Mouse (Mus musculus): ENCODE measurements around the gene Pnmal2. TPM values are rescaled to one million over a fixed set of nuclear protein-coding genes. Genes with fewer than 3 reads are reported as not detected.
A peak's percentile ranks its signal among the peaks of the same experiment; 100 is the strongest.

Pnmal2 gene
- total RNA-seq, 2 experiments from 2014 or later, result 3.6 to 4.0 TPM

DNA sequence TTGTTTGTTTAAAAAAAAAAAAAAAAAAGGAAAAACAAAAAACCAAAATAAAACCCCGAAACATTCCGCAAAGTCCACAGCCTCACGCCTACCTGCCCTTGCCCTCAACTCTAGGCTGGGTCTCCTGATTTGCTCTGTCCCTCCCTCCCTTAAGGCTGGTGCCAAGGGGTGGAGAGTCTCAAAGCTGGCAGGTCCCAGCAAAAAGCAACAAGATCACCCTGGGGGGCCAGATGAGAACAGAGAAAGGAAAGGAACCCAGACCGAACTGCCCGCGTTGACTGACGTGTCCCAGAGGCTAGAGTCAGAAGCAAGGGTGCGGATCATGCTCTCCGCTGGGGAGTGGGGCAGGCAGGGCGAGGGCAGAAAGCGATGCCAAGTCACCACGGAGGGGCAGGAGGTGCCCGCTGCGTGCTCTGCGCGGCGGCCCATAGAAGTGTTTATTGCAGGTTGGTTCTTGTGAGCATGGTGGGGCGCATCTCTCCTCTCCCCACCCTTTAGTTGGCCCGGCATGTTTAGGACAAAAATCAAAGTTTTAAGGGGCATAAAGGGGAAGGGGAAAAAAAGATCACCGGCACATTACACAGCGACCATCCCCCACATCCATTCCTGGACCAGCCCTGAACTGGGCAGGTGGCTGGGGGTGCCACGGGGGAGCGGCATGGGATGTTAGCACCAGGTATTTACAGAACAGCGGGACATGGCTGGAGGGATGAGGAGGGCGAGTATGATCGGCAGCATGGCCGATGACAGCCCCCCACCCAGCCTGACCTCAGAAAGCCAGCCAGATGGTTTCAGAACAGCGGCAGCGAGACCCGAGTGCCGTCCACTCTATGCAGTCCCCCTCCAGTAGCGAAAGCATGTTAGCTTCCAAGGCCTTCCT, 28.8 kb upstream of the Pnmal2 start:
- no peak for DNase-seq
- intact Hi-C loops (cut with DNase I), result loop anchor here (10.0 kb wide), 1 partner anchor 291 kb away; no protein-coding TSS in a partner anchor

DNA sequence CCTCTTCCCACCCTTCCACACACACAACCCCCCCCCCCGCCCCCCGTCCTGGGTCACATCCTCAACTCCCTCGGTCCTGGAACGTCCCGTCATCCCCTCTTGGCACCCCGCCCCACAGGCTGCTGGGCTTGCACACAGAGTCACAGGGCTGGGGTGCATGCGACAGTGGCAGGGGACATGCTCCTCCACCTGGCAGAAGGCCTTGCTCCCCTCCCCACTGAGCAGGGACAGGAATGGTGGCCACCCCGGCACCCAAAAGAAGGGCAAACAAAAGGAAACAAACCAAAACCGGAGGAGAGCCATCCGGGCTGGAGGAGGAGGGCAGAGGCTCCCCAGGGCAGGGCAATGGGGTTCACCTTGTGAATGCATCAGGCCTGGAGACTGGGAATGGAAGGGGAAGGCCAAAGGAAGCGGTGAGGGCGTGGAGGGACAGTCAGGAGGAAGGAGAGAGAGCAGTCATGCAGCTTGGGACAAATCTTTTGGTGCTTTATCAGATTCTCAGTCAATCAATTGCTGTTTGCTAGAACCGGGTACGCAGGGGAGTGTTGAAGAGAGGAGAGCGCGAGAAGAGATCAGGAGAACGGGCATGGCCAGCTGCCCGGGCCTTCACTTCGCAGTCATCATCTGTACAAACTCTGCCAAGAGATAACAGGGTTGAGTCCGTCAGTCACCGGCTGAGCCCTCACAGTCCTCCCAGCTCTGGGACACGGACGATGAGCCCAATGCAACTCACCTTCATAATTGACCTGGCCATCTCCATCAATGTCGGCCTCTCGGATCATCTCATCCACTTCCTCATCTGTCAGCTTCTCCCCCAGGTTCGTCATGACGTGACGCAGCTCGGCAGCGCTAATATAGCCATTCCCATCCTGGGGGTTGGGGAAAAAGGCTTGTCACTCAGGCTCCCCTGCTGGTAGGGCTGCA, 27.9 kb upstream of the Pnmal2 start:
- no peak for DNase-seq
- intact Hi-C loops (cut with DNase I), result loop anchor here (10.0 kb wide), 1 partner anchor 292 kb away; no protein-coding TSS in a partner anchor

DNA sequence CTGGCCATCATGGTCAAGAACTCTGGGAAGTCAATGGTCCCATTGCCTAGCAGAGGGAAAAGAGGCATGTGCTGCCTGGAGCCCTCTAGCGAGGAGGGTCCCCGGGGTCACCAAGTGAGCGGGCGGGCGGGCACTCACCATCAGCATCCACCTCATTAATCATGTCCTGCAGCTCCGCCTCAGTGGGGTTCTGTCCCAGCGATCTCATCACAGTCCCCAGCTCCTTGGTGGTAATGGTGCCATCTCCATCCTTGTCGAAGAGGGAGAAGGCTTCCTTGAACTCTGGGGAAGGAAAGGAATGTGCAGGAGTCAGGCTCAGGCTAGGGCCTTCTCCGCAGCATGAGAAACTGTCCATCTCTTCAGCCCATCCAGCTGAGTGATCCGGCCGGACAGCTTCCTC, 27.0 kb upstream of the Pnmal2 start:
- no peak for DNase-seq
- intact Hi-C loops (cut with DNase I), result loop anchor here (10.0 kb wide), 1 partner anchor 293 kb away; no protein-coding TSS in a partner anchor

DNA sequence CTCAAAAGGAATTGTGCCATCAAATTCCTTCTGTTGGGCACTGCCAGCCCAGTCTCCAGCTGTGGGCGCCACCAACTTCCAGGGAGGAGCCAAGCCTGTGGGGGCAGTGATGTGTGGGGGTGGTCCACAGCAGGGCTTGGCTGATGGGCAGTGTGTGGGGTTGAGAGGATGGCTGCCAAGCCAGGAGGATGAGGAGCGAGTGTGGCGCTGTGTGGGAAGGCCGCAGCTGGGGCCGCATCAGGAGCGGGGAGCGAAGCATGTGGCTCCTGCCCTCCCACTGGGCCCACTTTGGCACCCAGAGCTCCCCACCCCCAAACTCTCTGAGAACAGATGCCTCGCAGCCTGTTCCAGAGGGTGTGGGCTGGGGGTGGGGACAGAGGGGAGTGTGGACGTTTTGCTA, 26.5 kb upstream of the Pnmal2 start:
- intact Hi-C loops (cut with DNase I), result loop anchor here (10.0 kb wide), 1 partner anchor 293 kb away; no protein-coding TSS in a partner anchor
- DNase-seq, result no peak

DNA sequence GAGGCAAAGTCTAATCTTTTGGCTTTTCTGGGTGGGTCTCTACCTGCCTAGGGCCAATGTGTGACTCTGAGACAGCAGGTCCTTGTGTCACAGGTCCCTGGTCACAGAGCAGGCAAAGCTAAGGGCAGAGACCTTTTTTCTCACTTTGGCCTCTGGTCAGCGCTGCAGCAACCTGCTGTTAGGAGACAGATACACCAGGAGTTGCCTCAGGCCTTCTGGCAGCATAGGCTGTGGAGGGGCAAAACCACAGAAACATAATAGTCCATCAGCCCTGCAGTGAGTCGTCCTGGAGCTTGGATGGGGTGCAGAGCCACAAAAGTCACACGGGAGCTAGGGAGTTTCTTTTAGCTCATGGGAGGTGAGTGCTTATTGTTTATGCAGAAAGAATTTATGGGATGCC, 25.8 kb upstream of the Pnmal2 start:
- intact Hi-C loops (cut with DNase I), result loop anchor here (10.0 kb wide), 1 partner anchor 294 kb away; no protein-coding TSS in a partner anchor
- DNase-seq, result no peak

DNA sequence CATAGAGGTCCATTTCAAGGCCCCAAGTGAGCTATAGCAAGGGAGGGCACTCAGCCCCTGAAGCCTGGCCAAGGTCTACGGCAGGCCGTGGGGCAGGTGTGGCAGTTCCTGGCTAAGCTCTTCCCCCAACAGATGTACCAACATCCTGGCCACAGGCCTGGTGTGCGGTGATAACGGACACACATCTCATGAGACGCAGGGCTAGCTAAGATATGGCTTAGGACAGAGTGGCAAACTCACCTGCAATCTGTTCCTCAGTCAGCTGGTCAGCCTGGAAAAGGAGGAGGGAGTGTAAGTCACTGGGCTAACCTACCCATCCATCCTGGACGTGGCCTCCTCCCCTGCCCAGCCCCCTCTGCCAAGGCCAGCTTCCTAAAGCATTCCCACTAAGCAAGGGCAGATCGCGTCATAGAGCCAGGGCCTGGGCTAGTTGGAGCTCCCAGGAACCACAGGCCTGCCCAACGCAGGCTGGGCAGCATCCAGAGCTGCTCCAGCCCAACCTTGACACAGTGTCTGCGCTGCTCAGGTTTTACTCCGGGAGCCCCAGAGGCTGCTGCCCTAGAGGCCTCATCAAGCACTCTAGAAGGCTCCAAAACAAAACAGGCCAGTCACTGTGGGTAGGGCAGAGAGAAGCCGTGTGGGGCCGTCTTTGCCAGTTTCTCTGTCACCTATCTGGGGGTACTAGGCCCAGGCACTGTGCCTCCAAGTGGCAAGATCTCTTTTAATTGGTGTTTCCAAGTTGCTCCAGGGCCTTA, 24.9 kb upstream of the Pnmal2 start:
- DNase-seq, result no peak
- intact Hi-C loops (cut with DNase I), result loop anchor here (5.0 to 10.0 kb wide), 2 partner anchors 102 to 295 kb away; partner anchors contain the start of genes Fkrp and Strn4

DNA sequence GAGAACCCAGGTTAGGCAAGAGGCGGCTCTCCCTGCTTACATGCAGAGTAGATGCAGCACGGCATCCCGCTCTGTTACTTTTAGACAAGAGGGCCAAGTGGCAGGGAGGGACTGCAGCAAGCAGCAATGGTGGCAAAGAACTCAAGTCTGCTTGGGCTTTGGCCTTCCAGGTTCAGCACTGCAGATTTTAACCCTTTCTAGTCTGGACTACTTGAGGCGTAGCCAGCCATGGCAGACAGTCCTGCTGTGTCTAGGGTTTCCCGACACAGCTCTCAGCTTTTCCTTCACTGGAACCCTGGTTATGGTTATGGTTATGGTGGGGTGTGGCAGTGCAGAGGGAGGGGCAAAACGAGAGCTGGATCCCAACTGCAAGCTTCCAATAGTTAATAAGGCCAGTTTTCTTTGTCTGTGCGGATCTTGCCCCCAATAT, 24.3 kb upstream of the Pnmal2 start:
- intact Hi-C loops (cut with DNase I), result loop anchor here (5.0 kb wide), 1 partner anchor 103 kb away; the partner anchor contains the start of genes Fkrp and Strn4
- no peak for DNase-seq

DNA sequence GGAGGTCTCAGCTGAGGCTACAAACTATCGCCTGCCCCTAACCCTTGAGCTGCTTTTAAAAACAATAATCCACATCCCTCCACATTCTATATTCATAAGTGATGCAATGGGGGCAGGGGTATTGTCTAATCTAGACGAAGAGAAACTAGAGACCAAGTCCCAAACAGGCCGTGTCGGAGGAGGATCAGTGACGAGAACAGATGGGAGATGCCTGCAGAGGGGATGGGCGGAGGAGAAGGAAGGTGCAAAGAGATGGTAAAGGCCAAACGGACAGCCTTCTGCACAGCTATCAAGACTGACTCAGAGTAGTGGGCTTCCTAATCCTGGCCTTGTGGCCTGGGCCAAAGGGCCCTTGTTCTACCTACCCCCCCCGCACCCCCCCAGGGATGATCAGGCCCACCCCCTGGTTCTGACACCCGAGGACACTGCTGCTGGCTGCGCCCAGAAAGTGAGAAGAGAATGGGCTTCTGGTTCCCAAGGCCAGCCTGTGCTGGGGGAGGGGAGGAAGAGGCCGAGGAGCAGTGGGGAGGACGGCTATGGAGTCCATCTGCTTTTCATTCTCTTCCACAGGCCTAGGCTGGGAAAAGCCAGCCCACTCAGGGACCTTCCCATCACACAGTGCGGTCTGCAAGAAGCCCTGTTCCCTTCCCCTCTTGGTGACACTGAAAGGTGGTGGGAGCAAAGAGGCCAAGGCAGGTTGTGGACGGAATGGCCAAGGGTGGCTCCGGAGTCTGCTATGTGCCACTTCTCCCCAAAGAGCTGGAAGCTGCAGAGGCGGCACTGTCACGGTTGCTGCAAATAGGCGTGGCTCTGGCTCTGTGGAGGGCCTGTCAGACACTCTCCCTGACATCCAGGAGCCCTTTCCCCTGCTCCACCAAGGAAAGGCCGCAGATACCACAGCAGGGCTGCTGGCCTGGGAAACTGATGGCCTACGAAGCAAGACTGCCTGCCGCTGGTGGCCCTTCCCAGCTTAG, 23.4 kb upstream of the Pnmal2 start:
- intact Hi-C loops (cut with DNase I), result loop anchor here (5.0 kb wide), 1 partner anchor 104 kb away; the partner anchor contains the start of genes Fkrp and Strn4
- DNase-seq, result no peak

DNA sequence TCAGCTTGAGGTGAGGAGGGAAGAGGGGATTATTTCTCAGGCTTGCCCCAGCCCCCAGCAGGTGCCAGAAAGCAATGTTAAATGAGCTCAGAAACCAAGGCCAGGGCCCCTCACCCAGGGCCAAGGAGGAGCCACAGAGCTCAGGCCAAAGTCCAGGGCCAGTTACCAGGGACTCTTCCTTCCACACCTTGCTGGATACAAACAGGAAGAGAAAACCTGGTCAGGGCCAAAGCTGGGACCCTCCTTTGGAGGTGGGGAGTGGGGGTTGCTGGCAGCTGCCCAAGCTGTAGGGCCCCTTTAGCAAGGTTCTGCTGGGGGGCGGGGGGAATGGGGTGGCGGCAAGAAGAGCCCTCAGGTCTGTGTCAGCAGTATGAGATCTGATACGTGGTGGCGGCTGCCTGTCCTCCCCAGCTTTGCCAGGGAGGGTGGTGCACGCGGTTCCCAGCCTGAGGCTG, 22.6 kb upstream of the Pnmal2 start:
- intact Hi-C loops (cut with DNase I), result loop anchor here (5.0 kb wide), 1 partner anchor 105 kb away; the partner anchor contains the start of genes Fkrp and Strn4
- no peak for DNase-seq

DNA sequence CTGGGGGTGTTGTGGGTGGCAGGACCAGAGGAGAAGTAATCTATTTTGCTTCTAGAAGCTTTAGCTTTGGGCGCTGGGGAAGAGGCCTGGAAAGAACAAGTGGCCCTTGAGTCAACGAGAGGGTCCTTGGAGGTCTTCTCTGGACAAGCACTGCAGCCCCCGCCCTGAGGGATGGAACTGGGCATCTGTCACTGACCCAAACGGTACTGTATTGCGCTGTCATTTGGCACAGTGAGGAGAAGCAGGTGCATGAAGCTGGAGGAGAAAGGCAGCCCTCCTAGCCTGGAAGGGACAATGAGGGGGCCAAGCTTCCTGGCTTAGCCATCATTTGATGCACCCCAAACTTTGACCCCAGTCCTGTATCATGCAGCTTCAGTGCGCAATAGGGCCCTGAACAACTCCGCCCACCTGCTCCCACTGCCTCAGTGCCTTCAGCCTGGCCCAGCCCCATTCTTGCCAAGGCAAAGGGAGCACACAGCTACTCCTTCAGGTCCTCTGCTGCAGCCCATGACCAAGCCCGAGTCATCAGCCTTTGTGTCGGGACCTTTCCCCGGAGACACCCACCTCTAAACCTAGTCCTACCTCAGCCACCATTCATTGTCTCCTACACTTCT, 22.0 kb upstream of the Pnmal2 start:
- no peak for DNase-seq
- intact Hi-C loops (cut with DNase I), result loop anchor here (5.0 kb wide), 1 partner anchor 105 kb away; the partner anchor contains the start of genes Fkrp and Strn4

DNA sequence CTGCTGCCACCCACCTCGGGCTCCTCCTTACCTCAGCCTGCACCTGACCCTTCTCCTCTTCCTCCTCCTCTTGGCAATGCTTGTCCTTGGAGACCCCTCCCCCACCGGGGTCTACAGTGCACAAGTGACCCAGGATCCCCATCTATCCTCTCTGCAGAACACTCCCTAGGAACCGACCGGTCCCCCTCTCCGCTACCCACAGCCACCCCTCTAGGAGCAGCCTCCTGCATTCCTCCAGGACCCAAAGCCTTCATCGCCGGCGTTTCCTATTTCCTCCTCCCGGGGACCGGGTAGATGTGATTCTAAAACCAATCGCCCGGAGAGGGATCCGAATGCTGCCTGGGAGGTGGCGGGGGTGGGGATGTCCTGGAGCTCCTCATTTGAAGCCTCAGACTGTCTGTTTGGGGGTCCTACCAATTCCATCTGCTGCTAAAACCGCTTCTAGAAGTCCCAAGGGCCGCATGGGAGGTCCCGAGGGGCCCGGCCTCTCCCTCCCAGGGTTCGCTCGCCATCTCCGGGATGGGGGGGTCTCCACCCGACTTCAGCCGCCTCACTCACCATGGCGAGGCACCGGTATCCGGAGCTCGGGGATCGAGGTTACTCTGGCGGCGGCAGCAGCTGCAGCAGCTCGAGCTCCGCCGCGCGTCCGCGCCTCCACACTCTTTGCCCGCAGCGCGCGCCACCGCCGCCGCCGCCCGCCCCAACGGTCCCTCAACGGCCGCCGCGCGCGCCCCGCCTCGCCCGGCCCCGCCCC, 21.0 kb upstream of the Pnmal2 start:
- no peak for DNase-seq
- intact Hi-C loops (cut with DNase I), result loop anchor here (5.0 kb wide), 1 partner anchor 106 kb away; the partner anchor contains the start of genes Fkrp and Strn4

DNA sequence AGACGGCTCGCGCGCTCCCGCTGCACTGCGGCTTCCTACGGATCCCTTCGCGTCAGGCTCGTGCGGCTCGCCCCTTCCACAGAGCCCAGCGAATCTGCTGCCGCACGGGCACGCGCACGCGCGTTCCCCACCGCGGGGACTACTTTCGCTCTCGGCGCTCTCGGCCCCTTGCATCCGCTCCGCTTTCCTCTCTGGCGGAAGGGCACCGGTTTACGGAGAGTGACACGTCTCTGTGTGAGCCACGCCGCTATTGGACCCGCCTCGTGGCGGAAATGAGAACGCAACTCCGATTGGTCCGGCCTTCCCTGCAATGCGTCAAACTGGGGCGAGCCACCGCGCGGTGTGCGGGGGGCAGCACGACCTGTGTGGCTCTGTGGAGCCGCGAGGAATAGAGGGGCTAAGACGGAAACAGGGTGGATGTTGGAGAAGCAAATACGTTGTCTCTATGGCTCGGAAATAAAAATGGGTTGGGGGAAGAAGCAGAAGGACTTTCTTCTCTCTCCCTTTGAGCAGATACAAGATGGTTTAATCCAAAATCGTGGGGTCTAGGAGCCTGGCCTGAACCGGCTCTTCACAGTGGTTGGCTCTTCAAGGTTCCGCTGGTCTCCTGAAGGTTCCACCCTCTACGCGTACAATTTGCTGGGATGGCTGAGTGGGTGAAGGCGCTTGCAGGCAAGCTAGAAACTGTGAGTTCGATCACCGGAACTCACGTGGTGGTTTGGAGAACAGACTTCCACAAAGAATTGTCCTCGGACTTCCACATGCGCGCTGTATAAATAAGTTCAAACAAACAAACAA, 20.2 kb upstream of the Pnmal2 start, which contains the start of gene Calm3:
Gene Calm3 (minus strand): TSS at position 78 of the 798 bp plus-strand sequence.
- intact Hi-C loops (cut with DNase I), result loop anchor here (5.0 kb wide), 1 partner anchor 107 kb away; the partner anchor contains the start of genes Fkrp and Strn4
- peak; percentile 99 to 100 for DNase-seq

DNA sequence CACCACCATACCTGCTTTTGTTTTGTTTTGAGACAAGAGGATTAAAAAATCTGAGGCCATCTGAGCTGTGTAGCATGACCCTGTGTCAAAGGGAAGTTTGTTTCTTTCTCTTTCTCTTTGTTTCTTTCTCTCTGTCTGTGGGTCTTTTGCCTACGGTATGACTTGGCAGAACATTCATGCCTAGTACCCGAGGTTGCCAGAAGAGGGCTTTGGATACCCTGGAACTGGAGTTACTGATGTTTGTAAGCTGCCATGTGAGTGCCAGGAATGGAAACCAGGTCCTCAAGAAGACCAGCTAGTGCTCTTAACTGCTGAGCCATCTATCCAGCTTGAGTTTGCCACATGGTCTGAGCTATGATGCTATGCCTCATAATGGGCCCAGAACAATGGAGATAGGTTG, 16.1 kb upstream of the Pnmal2 start:
- DNase-seq, result no peak
- intact Hi-C loops (cut with DNase I), result no loop called here

DNA sequence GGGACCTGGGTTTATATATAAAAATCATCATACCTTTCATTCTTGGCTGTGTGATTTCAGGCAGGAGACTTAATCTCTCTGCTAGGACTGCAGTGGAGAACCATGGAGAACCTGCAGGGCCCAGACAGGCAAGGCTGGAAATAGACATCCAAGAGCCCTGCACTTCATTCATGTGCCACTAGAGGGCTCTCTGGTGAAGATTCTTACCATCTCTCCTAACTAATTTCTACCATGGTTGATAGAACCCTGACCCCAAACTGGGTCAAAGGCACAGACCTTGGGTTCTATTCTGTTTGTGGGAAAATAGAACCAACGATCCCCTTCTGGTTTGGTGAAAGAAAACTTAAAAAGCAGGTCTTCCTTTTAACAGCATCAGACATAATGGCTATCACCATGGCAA, 13.6 kb upstream of the Pnmal2 start:
- intact Hi-C loops (cut with DNase I), result loop anchor here (1.0 to 5.0 kb wide), 3 partner anchors 20 to 136 kb away; no protein-coding TSS in a partner anchor
- peak; percentile 72 to 80 for DNase-seq

DNA sequence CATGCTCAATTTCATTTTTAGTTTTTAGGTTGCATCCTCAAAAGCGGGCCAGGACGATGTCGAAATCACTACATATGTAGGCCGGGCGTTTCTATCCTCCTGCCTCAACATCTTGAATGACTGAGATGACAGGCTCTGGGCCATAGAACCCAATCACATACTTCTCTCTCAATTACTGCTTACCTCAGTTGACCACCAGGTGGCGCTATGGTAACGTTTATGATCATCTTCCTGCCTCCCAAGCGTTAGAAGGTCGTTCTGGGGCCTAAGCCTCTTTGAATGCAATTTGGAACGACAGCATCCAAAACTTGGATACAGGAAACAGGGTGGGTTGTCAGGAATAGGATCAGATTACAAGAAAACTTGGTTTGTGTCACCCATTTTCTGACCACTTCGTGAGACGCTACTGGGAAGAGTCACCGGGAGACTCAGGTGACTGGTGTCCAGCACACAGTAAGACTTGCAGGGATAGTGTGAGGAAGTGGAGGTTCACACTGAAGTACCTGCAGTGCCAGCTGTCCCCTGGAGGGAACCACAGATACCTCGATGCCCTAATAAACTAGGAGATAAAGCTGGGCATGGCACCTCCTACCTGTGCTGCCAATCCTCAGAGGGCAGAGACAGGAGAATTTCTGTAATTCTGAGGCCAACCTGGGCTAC, 12.4 kb upstream of the Pnmal2 start:
- intact Hi-C loops (cut with DNase I), result loop anchor here (1.0 to 5.0 kb wide), 5 partner anchors 14 to 135 kb away; no protein-coding TSS in a partner anchor
- peak; percentile 82 to 89 for DNase-seq

Data from heart, postnatal 14 days (tissue).